Mouse (Mus musculus) liver, embryonic 14.5 days (tissue): ENCODE measurements around the gene Eid3.

Experiments
- CTCF ChIP-seq: IDR thresholded peaks from 2 replicates; pipeline ENCODE4 v1.5.1; 2016; ENCODE audit warnings: antibody characterized with exemption, low read depth, control low read depth
- EP300 ChIP-seq: IDR thresholded peaks from 2 replicates; pipeline ENCODE4 v1.6.1; 2016; ENCODE audit warnings: antibody characterized with exemption, low read depth

- TF ChIP-seq CTCF (no peak), EP300 (no peak)
Observed at GRCm38 (mm10) chr10:82823779-82824177, 42.6 kb upstream of the Eid3 start.
